Mouse (Mus musculus) monocyte, adult 2 months (primary cell): ENCODE results near the gene Rnf215.
"Not testable (repeated sequence)": the region's sequence is repeated elsewhere in the genome, so short reads cannot be mapped to it uniquely, and the experiment has no call there.

ENCODE experiments used
- DNase-seq, 2 experiments: peaks; one replicate each; pipeline ENCODE4 v3.0.0; 2022; ENCODE audit warnings: low spot score in 2 of 2, low read depth in 1 of 2

Gene Rnf215

GRCm38 (mm10) chr11:4146381-4146780, 11.4 kb downstream of the Rnf215 start:
- no peak for DNase-seq

DNA sequence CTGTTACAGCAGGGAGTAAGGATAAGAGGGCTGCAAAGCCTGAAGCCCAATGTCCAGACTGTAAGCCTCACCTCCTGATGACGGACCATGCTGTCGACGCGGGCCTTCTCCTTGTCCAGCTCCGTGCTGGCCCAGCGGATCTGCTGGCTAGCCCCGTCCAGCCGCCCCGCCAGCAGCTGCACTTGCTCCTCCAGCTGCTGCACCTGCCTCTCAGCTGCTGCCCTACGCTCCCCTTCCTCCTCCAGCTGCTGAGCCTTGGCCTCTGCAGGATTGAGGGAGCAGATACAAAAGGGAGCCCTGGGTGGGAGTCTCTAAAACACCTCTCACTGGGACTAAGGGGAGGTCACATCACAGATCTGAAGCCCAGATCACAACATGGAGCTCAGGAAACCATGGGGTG, 12.1 kb downstream of the Rnf215 start:
- DNase-seq, result no peak

GRCm38 (mm10) chr11:4148120-4148519, 13.1 kb downstream of the Rnf215 start:
- DNase-seq, result no peak

GRCm38 (mm10) chr11:4148536-4149156, 13.6 kb downstream of the Rnf215 start:
- DNase-seq, result no peak

- no peak for DNase-seq
Observed at GRCm38 (mm10) chr11:4149886-4150285, 14.9 kb downstream of the Rnf215 start.

- DNase-seq, result no peak
Observed at GRCm38 (mm10) chr11:4153694-4154093, 18.7 kb downstream of the Rnf215 start.

- no peak for DNase-seq
Observed at GRCm38 (mm10) chr11:4155641-4156040, 20.6 kb downstream of the Rnf215 start.

DNA sequence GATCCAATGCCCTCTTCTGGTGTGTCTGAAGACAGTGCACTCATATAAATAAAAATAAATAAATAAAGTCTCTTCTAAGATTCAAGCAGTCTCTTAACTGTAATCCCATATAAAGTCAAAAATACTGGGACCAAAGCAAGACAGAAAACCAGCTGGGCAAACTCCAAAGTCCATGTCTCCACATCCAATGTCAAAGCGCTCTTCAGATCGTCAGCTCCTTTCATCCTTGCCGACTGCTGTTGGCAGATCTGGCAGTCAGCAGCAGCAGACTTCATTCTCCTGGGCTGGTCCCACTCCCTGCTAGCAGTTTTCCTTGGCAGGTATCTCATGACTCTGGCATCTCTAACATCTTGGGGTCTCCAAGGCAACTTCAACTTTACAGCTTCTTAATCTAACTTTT, 23.7 kb downstream of the Rnf215 start:
- DNase-seq, result no peak

GRCm38 (mm10) chr11:4159808-4160708, 25.1 kb downstream of the Rnf215 start, which contains the start of the genes Ccdc157 and Sf3a1:
Gene Ccdc157, minus strand, starts transcription at chr11:4160293.
Gene Sf3a1, plus strand, starts transcription at chr11:4160350.
- peak; percentile 83 to 91 for DNase-seq

- DNase-seq, result no peak
Observed at GRCm38 (mm10) chr11:4160758-4161480, 25.9 kb downstream of the Rnf215 start.

- DNase-seq, result no peak
Observed at GRCm38 (mm10) chr11:4164701-4165100, 29.7 kb downstream of the Rnf215 start.

DNA sequence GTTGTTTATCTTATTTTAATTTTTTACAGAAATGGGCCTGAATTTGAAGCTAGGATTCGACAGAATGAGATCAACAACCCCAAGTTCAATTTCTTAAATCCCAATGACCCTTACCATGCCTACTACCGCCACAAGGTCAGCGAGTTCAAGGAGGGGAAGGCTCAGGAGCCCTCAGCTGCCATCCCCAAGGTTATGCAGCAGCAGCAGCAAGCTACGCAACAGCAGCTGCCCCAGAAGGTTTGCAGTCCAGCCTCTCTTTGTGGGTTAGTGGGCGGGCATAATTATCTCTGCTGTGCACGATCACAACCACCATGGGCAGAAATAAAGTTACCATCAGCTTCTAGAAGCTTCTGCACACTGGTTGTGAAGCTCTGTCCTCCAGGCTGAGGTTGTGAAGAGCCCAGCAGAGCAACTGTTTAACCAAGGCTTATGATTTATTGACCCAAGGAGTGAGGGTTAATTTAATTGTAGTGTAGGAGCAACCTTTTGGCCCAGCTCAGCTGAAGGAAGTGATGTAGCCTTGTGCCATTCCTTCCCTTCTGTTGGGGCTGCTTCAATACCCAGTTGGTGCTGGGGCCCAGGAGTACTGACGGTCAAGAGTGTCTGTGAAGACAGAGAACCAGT, 31.6 kb downstream of the Rnf215 start:
- no peak for DNase-seq

- DNase-seq, result no peak
Observed at GRCm38 (mm10) chr11:4174586-4174985, 39.6 kb downstream of the Rnf215 start.

GRCm38 (mm10) chr11:4177716-4178115, 42.7 kb downstream of the Rnf215 start:
- DNase-seq, result no peak

- no peak for DNase-seq
Observed at GRCm38 (mm10) chr11:4182061-4182460, 47.1 kb downstream of the Rnf215 start.

DNA sequence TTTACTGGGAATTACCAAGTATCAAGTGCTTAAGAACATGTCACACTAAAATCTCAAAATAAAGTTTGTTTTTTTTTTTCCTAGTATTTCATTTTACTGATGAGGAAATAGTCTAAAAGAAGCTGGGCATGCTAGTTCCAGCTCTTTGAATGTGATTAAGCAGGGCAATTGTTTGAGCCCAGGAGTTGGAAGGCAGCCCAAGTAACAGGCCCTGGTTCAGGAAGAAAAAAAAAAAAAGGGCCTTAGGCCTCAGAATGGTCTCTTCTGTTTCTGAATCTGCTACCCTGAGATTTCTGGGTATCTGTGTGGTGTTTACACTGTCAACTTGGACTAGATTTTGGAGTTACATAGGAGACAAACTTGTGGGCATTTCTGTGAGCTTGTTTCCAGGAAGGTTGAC, 48.5 kb downstream of the Rnf215 start:
- no peak for DNase-seq

DNA sequence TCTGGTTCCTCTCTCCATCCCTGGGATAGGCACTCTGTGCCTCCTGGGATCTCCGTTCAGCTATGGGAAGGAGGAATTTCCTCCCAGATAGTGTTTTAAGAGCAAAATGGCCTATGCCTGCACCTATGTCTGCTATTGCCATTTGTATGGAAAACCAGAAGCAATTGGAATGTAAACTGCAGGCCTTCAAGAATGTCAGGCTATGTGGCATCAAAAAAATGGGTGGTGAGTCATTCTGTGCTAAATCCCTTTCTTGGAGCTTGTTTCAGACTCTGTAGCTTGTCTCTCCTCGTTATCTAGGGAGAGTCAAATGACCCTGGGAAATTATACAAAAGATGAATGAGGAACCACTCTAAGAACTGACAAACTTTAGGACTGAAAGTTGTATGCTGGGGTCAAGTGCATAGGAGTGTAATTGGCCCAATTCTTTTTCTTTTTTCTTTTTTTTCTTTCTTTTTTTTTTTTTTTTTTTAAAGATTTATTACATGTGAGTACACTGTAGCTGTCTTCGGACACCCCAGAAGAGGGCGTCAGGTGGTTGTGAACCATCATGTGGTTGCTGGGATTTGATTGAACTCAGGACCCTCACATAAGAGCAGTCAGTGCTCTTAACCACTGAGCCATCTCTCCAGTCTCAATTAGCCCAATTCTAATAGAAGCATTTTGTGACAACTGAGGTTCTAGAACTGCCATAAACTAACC, 49.4 kb downstream of the Rnf215 start:
- DNase-seq, result no peak

GRCm38 (mm10) chr11:4185480-4185879, 50.5 kb downstream of the Rnf215 start:
- not testable (repeated sequence) for DNase-seq

DNA sequence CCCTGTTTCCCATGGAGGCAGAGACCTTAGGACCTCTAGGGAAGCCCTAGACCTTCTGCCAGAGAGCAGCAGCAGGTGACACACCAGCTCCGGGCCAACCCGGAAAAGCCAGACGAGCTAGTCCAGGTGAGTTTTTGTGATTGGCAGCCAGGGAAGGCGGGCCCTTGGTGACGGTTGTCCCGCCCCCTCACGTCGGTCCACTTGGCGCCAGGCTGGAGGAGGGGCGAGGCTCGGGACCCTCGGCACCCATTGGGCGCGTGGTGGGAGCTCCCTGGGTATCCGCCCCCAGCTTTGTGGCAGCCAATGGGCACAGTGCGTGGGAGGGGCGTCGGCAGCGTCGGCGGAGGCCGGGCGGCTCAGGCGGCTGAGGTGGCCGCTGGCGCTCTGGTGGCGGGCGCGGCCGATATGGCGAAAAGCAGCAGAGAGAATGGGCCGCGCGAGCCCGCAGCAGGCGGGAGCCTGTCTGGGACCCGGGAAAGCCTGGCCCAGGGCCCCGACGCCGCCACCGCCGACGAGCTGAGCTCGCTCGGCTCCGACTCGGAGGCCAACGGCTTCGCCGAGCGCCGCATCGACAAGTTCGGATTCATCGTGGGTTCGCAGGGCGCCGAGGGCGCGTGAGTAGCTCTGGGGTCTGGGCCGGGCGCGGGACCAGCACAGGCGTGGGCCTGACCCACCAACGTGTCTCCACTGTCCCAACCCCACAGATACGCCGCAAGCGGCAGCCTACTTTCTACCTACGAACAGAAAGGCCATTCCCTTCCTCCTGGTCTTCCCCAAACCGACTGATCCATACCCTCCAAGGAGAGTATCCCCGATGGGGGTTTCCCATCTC, 51.7 kb downstream of the Rnf215 start, which contains the start of gene Tbc1d10a:
TSS of gene Tbc1d10a (plus strand) at position 304 of the 832 bp plus-strand sequence.
- peak; percentile 92 to 94 for DNase-seq

- DNase-seq, result no peak
Observed at GRCm38 (mm10) chr11:4187318-4187700, 52.3 kb downstream of the Rnf215 start.
